In genomic region chr12:8674377-8674864, GRCm38 (mm10) we compare ENCODE assay signal across 8 mouse cellular contexts. TPM values are rescaled to one million over a fixed set of nuclear protein-coding genes. Genes with fewer than 3 reads are reported as not detected.
DNase-seq lines count a peak whose midpoint lies in the region; ATAC-seq and TF ChIP-seq lines count a peak whose summit lies in the region.

No protein-coding gene starts in this region.

- 0 out of 2 replicates have a peak, but pooled peaks cover 4% of the 10 kb centered on the region for H3K4me1 ChIP-seq in intestine, postnatal 0 days (replicated peaks; ENCODE audit: control insufficient read depth, insufficient read depth, low read length)
- H3K4me1 ChIP-seq in liver, embryonic 15.5 days (replicated peaks), result peaks cover 25% of the 10 kb centered on the region

- peak overlapping the region; percentile 98 for H3K9ac ChIP-seq in intestine, postnatal 0 days (ENCODE audit: low read depth, low read length)
- peak overlapping the region; percentile 99 for H3K9ac ChIP-seq in liver, embryonic 15.5 days

- H3K4me2 ChIP-seq in intestine, postnatal 0 days (replicated peaks; ENCODE audit: low read depth), result peak overlapping the region; percentile 73
- peak overlapping the region; percentile 73 for H3K4me2 ChIP-seq in liver, embryonic 15.5 days

- TF ChIP-seq CTCF in intestine, postnatal 0 days (IDR thresholded peaks at IDR 0.05; ENCODE audit: low read depth), result no peak

- WGBS in intestine, postnatal 0 days, result under 1% methylated on average over 33 of the region's 62 CpGs
- 1% methylated on average over 40 of the region's 62 CpGs for WGBS in liver, embryonic 15.5 days (ENCODE audit: insufficient replicate concordance)

- H3K27me3 ChIP-seq in intestine, postnatal 0 days (replicated peaks; ENCODE audit: control insufficient read depth, insufficient read depth, low read length), result no peaks in the 10 kb centered on the region
- H3K27me3 ChIP-seq in liver, embryonic 15.5 days, result no peaks in the 10 kb centered on the region

- peak; percentile 68 for DNase-seq in retina, embryonic 14.5 days (ENCODE audit: low spot score)
- no peak for DNase-seq in retina, postnatal 1 day
- peak; percentile 55 for DNase-seq in gastrocnemius, postnatal 14 days
- DNase-seq in natural killer cell, adult 2 months (ENCODE audit: low spot score in 2 of 2), result peak; percentile 28 to 47
- DNase-seq in testis, postnatal 14 days (ENCODE audit: low spot score), result peak; percentile 79

- H3K9me3 ChIP-seq in intestine, postnatal 0 days (ENCODE audit: control insufficient read depth), result no peaks in the 10 kb centered on the region
- no peaks in the 10 kb centered on the region for H3K9me3 ChIP-seq in liver, embryonic 15.5 days (replicated peaks)

- peak; percentile 8; the same call in 1 of the 2 replicates for ATAC-seq in common myeloid progenitor, adult 5-6 weeks (replicated peaks; ENCODE audit: low read depth, poor library complexity, severe bottlenecking)
- peak; percentile 72 for ATAC-seq in intestine, postnatal 0 days
- ATAC-seq in liver, embryonic 15.5 days (ENCODE audit: insufficient read depth), result peak; percentile 76

- peak overlapping the region; percentile 97 for H3K4me3 ChIP-seq in intestine, postnatal 0 days (ENCODE audit: low read depth, low read length)
- peak overlapping the region; percentile 96 for H3K4me3 ChIP-seq in liver, embryonic 15.5 days (replicated peaks)

- peak overlapping the region; percentile 95 for H3K27ac ChIP-seq in intestine, postnatal 0 days (ENCODE audit: low read depth, low read length)
- H3K27ac ChIP-seq in liver, embryonic 15.5 days (replicated peaks), result peak overlapping the region; percentile 96

- H3K36me3 ChIP-seq in intestine, postnatal 0 days (ENCODE audit: control insufficient read depth, insufficient read depth), result no peaks in the 10 kb centered on the region
- H3K36me3 ChIP-seq in liver, embryonic 15.5 days (replicated peaks), result peaks cover 9% of the 10 kb centered on the region; the same call in 1 of the 2 replicates

- intact Hi-C loops in gastrocnemius, postnatal 14 days (cut with DNase I; ENCODE audit: low total_unique reads), result no loop called here

RNA-seq across cellular contexts. Expression of gene Pum2, which starts 0.5 kb away (rescaled TPM):
- total RNA-seq in common myeloid progenitor, adult 5-6 weeks (2017), result 201 and 210 TPM in 2 replicates
- total RNA-seq in gastrocnemius, postnatal 14 days (2021), result 10 to 100 TPM; 63.1 to 66.7 TPM
- 22.7 and 23.6 TPM in 2 replicates for polyA plus RNA-seq in intestine, postnatal 0 days (2015; fragmentation: Nextera tagmentation; extraction: Ambion mirVana)
- 14.1 and 14.8 TPM in 2 replicates for polyA plus RNA-seq in liver, embryonic 15.5 days (2015; fragmentation: Nextera tagmentation; extraction: Ambion mirVana)

Comparison
In these comparisons a context has a peak if more than half of its experiments do, and no peak if none do; other contexts are left out.
1. ATAC-seq: peak in every context shown above with its lines; median percentile 76 in liver, embryonic 15.5 days; 72 in intestine, postnatal 0 days; 8 in common myeloid progenitor, adult 5-6 weeks.